Comparison of ENCODE assay signal across 23 mouse cellular contexts in genomic region chr14:118793416-118793815, GRCm38 (mm10). TPM values are rescaled to one million over a fixed set of nuclear protein-coding genes. Genes with fewer than 3 reads are reported as not detected.
A peak's percentile ranks its signal among the peaks of the same experiment; 100 is the strongest.
DNase-seq lines count a peak whose midpoint lies in the region; ATAC-seq and TF ChIP-seq lines count a peak whose summit lies in the region.
"Had no signal": no experiment of that assay in that cellular context is flagged by ENCODE, and none has a peak within 500 bp of the region (broad histone marks: within the 10 kb centered on the region; RNA-seq: fewer than 3 reads in every experiment).

No protein-coding gene starts in this region.

- WGBS in forebrain, embryonic 14.5 days, result 81% methylated on average over 6 of the region's 6 CpGs
- 87% methylated on average over 6 of the region's 6 CpGs for WGBS in forebrain, embryonic 12.5 days
- WGBS in kidney, adult 2 months, result 62% methylated on average over 6 of the region's 6 CpGs
- WGBS in kidney, embryonic 16.5 days, result 84% methylated on average over 6 of the region's 6 CpGs

- no peaks in the 10 kb centered on the region for H3K9me3 ChIP-seq in forebrain, embryonic 14.5 days (replicated peaks; ENCODE audit: control insufficient read depth, low read length)
- H3K9me3 ChIP-seq in forebrain, embryonic 12.5 days, result no peaks in the 10 kb centered on the region
- no peaks in the 10 kb centered on the region for H3K9me3 ChIP-seq in kidney, embryonic 16.5 days (ENCODE audit: low read length)
- H3K9me3 ChIP-seq: embryonic facial prominence, embryonic 13.5 days; forebrain, embryonic 13.5 days; heart, embryonic 10.5 days; limb, embryonic 13.5 days; midbrain, embryonic 12.5 days had no signal

- H3K27ac ChIP-seq in forebrain, embryonic 14.5 days (ENCODE audit: low read depth, low read length), result no peak overlapping the region
- H3K27ac ChIP-seq in forebrain, embryonic 12.5 days, result no peak overlapping the region
- 0 out of 2 replicates have a peak overlapping the region, but pooled peaks have one; percentile 2 for H3K27ac ChIP-seq in kidney, adult 2 months (ENCODE audit: insufficient read depth, low read depth, low read length)
- H3K27ac ChIP-seq in kidney, embryonic 16.5 days (ENCODE audit: low read length), result no peak overlapping the region
- H3K27ac ChIP-seq: embryonic facial prominence, embryonic 13.5 days; forebrain, embryonic 13.5 days; gastrocnemius, adult 2 months; heart, embryonic 10.5 days; limb, embryonic 13.5 days; midbrain, embryonic 12.5 days had no signal

- H3K4me2 ChIP-seq in forebrain, embryonic 14.5 days (ENCODE audit: low read length), result no peak overlapping the region
- H3K4me2 ChIP-seq in forebrain, embryonic 12.5 days, result no peak overlapping the region
- no peak overlapping the region for H3K4me2 ChIP-seq in kidney, embryonic 16.5 days (replicated peaks; ENCODE audit: low read depth, low read length)
- H3K4me2 ChIP-seq: embryonic facial prominence, embryonic 13.5 days; forebrain, embryonic 13.5 days; limb, embryonic 13.5 days; midbrain, embryonic 12.5 days had no signal

- no peak for DNase-seq in forebrain, embryonic 14.5 days (ENCODE audit: low spot score)
- DNase-seq in kidney, adult 2 months, result peak; percentile 89
- peak; percentile 68 to 80 for DNase-seq in kidney, adult 8-10 months
- DNase-seq in kidney, postnatal 36 days, result peak; percentile 62 to 82
- DNase-seq in urinary bladder, postnatal 25 days (ENCODE audit: low spot score), result no peak
- no peak for DNase-seq in urinary bladder, adult 2 months (ENCODE audit: low spot score)
- DNase-seq: adrenal gland, postnatal 10 days; cerebellum, adult 2 months; cerebellum, postnatal 36 days; embryo, embryonic 11 days; gastrocnemius, adult 2 months; heart, postnatal 4 days; lung, adult 2 months; lung, postnatal 14 days had no signal

- TF ChIP-seq CTCF in kidney, adult 2 months (conservative IDR thresholded peaks at IDR 0.05; ENCODE audit: insufficient read depth, insufficient read length, low read depth, low read length), result no peak

- H3K9ac ChIP-seq in forebrain, embryonic 14.5 days (ENCODE audit: low read length), result no peak overlapping the region
- no peak overlapping the region for H3K9ac ChIP-seq in forebrain, embryonic 12.5 days
- H3K9ac ChIP-seq in kidney, embryonic 16.5 days (replicated peaks; ENCODE audit: low read length), result no peak overlapping the region
- H3K9ac ChIP-seq: embryonic facial prominence, embryonic 13.5 days; forebrain, embryonic 13.5 days; limb, embryonic 13.5 days; midbrain, embryonic 12.5 days had no signal

- H3K36me3 ChIP-seq in forebrain, embryonic 14.5 days (ENCODE audit: control insufficient read depth, insufficient read depth, low read length), result no peaks in the 10 kb centered on the region
- no peaks in the 10 kb centered on the region for H3K36me3 ChIP-seq in forebrain, embryonic 12.5 days (replicated peaks)
- no peaks in the 10 kb centered on the region for H3K36me3 ChIP-seq in kidney, adult 2 months (ENCODE audit: control insufficient read depth, insufficient read depth, low read length)
- H3K36me3 ChIP-seq in kidney, embryonic 16.5 days (ENCODE audit: insufficient read depth, low read length), result no peaks in the 10 kb centered on the region
- H3K36me3 ChIP-seq: embryonic facial prominence, embryonic 13.5 days; heart, embryonic 10.5 days; limb, embryonic 13.5 days; midbrain, embryonic 12.5 days had no signal

- 0 out of 2 replicates have a peak, but pooled peaks cover 4% of the 10 kb centered on the region for H3K27me3 ChIP-seq in forebrain, embryonic 14.5 days (replicated peaks; ENCODE audit: control insufficient read depth, insufficient read depth, low read length)
- peaks cover 31% of the 10 kb centered on the region for H3K27me3 ChIP-seq in forebrain, embryonic 12.5 days
- H3K27me3 ChIP-seq in kidney, adult 2 months (replicated peaks; ENCODE audit: control insufficient read depth, insufficient read depth, low read length), result no peaks in the 10 kb centered on the region
- H3K27me3 ChIP-seq in kidney, embryonic 16.5 days (ENCODE audit: insufficient read depth, low read length), result no peaks in the 10 kb centered on the region
- H3K27me3 ChIP-seq: embryonic facial prominence, embryonic 13.5 days; limb, embryonic 13.5 days; midbrain, embryonic 12.5 days had no signal

- peaks cover 2% of the 10 kb centered on the region; the same call in 1 of the 2 replicates for H3K4me1 ChIP-seq in forebrain, embryonic 14.5 days (ENCODE audit: control insufficient read depth, insufficient read depth, low read length)
- no peaks in the 10 kb centered on the region for H3K4me1 ChIP-seq in forebrain, embryonic 12.5 days
- peaks cover 29% of the 10 kb centered on the region for H3K4me1 ChIP-seq in kidney, adult 2 months (ENCODE audit: control insufficient read depth, insufficient read depth, low read length)
- H3K4me1 ChIP-seq in kidney, embryonic 16.5 days (ENCODE audit: insufficient read depth, low read length), result peaks cover 3% of the 10 kb centered on the region; the same call in 1 of the 2 replicates

- ATAC-seq in forebrain, embryonic 14.5 days, result peak; percentile 14; the same call in 1 of the 2 replicates
- ATAC-seq in forebrain, embryonic 12.5 days (ENCODE audit: low FRiP score), result no peak
- no peak; the same call in 1 of the 2 replicates for ATAC-seq in kidney, embryonic 16.5 days (ENCODE audit: low FRiP score, low TSS enrichment)
- ATAC-seq: intestine, postnatal 0 days had no signal

- no peak for TF ChIP-seq POLR2A in kidney, adult 2 months (IDR thresholded peaks at IDR 0.05; ENCODE audit: low read depth, low read length)

- H3K4me3 ChIP-seq in forebrain, embryonic 14.5 days (ENCODE audit: low read depth, low read length), result no peak overlapping the region
- H3K4me3 ChIP-seq in forebrain, embryonic 12.5 days (replicated peaks), result no peak overlapping the region
- H3K4me3 ChIP-seq in kidney, adult 2 months (ENCODE audit: insufficient read depth, low read depth, low read length), result no peak overlapping the region
- no peak overlapping the region for H3K4me3 ChIP-seq in kidney, embryonic 16.5 days (ENCODE audit: low read length)
- H3K4me3 ChIP-seq: embryonic facial prominence, embryonic 13.5 days; erythroblast, embryonic 14.5 days; forebrain, embryonic 13.5 days; gastrocnemius, adult 2 months; heart, embryonic 10.5 days; limb, embryonic 13.5 days; midbrain, embryonic 12.5 days had no signal

RNA-seq across cellular contexts. Expression of gene Cldn10, which starts 5.7 kb away (rescaled TPM):
- polyA plus RNA-seq in forebrain, embryonic 14.5 days (2014; fragmentation: Nextera tagmentation; extraction: Ambion mirVana), result 0.80 and 0.82 TPM in 2 replicates
- polyA plus RNA-seq in forebrain, embryonic 12.5 days (2016; fragmentation: Nextera tagmentation; extraction: Ambion mirVana), result 0.56 and 0.68 TPM in 2 replicates
- polyA plus RNA-seq in kidney, adult 2 months (2012; rRNA removed), result 230 and 232 TPM in 2 replicates
- 41.3 and 49.3 TPM in 2 replicates for polyA plus RNA-seq in kidney, embryonic 16.5 days (2015; fragmentation: Nextera tagmentation; extraction: Ambion mirVana)
- polyA plus RNA-seq in urinary bladder, adult 2 months (2012; rRNA removed), result 8.6 and 9.0 TPM in 2 replicates
- polyA plus RNA-seq: erythroblast, embryonic 14.5 days had no signal

Comparison
In these comparisons a context has a peak if more than half of its experiments do, and no peak if none do; other contexts are left out.
1. DNase-seq: peak in kidney, adult 2 months (single experiment), kidney, adult 8-10 months (2 of 2) and kidney, postnatal 36 days (2 of 2); none in forebrain, embryonic 14.5 days (single experiment), urinary bladder, postnatal 25 days (single experiment) and urinary bladder, adult 2 months (single experiment).